Mouse (Mus musculus) lung, adult 2 months (tissue): Measurements from ENCODE around the gene Dtd1.

Source experiments
- CTCF ChIP-seq: fragments of 200-500 bp; IDR thresholded peaks from 2 replicates; pipeline ENCODE4 v1.5.1; 2011; ENCODE audit warnings: mild to moderate bottlenecking, low read length, control low read depth; ENCODE audit not compliant: insufficient read depth
- POLR2A ChIP-seq: fragments of 200-500 bp; IDR thresholded peaks from 2 replicates; pipeline ENCODE4 v1.6.1; 2011; ENCODE audit warnings: low read depth, mild to moderate bottlenecking, control low read depth, low read length, borderline replicate concordance; ENCODE audit errors: extremely low read depth

DNA sequence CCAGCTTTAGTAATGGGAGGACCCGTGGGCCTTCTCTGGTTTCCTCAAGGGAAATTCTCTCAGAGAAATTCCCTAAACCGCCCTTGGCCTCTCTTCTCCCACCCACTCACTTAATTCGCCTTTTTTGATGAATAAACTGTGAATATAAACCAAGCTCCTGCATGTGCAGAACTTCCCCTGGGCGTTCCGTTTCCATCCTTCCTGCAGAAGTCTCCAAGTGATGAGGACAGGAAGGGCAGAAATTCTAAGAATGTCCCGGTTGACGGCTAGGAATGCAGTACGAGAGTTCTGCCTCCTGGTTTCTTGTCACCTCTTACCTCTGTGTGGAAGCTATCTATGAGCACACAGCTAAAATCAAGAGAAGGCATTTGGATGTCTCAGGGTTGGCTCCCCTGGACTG is 197.8 kb downstream of the Dtd1 start:
- no peak for TF ChIP-seq CTCF
- TF ChIP-seq POLR2A: no peak
